Mouse (Mus musculus) hindbrain, postnatal 0 days (tissue): ENCODE measurements around the gene Ccr8. TPM values are rescaled to one million over a fixed set of nuclear protein-coding genes. Genes with fewer than 3 reads are reported as not detected.

Experiments used
- ATAC-seq: fragments of 200-750 bp; cut with Nextera tagmentation; 2 replicates; pipeline ENCODE4 v1.8.0; 2017; ENCODE audit warnings: mild to moderate bottlenecking, moderate TSS enrichment, moderate library complexity
- DNase-seq: peaks from one replicate; pipeline ENCODE4 v3.0.0-alpha.2; 2015; ENCODE audit warnings: low spot score
- H3K27ac ChIP-seq: fragments of 300-500 bp; sonication (generic); 2 replicates; pipeline ENCODE4 v1.5.1; 2014; ENCODE audit warnings: mild to moderate bottlenecking
- H3K27me3 ChIP-seq: fragments of 300-500 bp; sonication (generic); 2 replicates; pipeline ENCODE4 v1.6.1; 2014; ENCODE audit warnings: low read length, mixed read lengths; ENCODE audit not compliant: insufficient read depth
- H3K36me3 ChIP-seq: fragments of 300-500 bp; sonication (generic); 2 replicates; pipeline ENCODE4 v1.6.1; 2014; ENCODE audit warnings: low read length, mixed read lengths; ENCODE audit not compliant: insufficient read depth
- H3K4me1 ChIP-seq: fragments of 300-500 bp; sonication (generic); 2 replicates; pipeline ENCODE4 v1.6.1; 2014; ENCODE audit warnings: antibody characterized with exemption, low read length, mixed read lengths; ENCODE audit not compliant: insufficient read depth
- H3K4me2 ChIP-seq: fragments of 300-500 bp; sonication (generic); 2 replicates; pipeline ENCODE4 v1.6.1; 2014; ENCODE audit warnings: low read depth, mild to moderate bottlenecking, low read length, moderate library complexity, mixed read lengths
- H3K4me3 ChIP-seq: fragments of 300-500 bp; sonication (generic); 2 replicates; pipeline ENCODE4 v1.5.1; 2014; ENCODE audit warnings: low read length
- H3K9ac ChIP-seq: fragments of 300-500 bp; sonication (generic); replicated peaks from 2 replicates; pipeline ENCODE4 v1.6.1; 2014; ENCODE audit warnings: mild to moderate bottlenecking, low read length, moderate library complexity, mixed read lengths
- H3K9me3 ChIP-seq: fragments of 300-500 bp; sonication (generic); 2 replicates; pipeline ENCODE4 v1.6.1; 2016; ENCODE audit warnings: low read length, mixed read lengths
- CTCF ChIP-seq: IDR thresholded peaks from 2 replicates; pipeline ENCODE4 v1.5.1; 2016; ENCODE audit warnings: antibody characterized with exemption, control low read depth, low read depth
- WGBS: fragments of 180-500 bp; shearing (Covaris S2); extraction: QIAGEN DNeasy Blood & Tissue Kit; methylation state at CpG from one replicate; pipeline ENCODE4 v1.1.7; 2014; 5-methylcytosine and 5-hydroxymethylcytosine counted together
- polyA plus RNA-seq: library from polyadenylated mRNA; unstranded; fragments of >200 nt; fragmentation: Nextera tagmentation; extraction: Ambion mirVana; gene quantifications from 2 replicates; pipeline ENCODE4 v1.2.1, GENCODE M21; 2015
- total RNA-seq: library from RNA; depleted of rRNA; stranded (reverse); fragments of >200 nt; gene quantifications from 2 replicates; pipeline ENCODE4 v1.2.3, GENCODE M21; 2014

Ccr8 gene
- total and polyA plus RNA-seq, 2 experiments from 2014 or later: not detected

DNA sequence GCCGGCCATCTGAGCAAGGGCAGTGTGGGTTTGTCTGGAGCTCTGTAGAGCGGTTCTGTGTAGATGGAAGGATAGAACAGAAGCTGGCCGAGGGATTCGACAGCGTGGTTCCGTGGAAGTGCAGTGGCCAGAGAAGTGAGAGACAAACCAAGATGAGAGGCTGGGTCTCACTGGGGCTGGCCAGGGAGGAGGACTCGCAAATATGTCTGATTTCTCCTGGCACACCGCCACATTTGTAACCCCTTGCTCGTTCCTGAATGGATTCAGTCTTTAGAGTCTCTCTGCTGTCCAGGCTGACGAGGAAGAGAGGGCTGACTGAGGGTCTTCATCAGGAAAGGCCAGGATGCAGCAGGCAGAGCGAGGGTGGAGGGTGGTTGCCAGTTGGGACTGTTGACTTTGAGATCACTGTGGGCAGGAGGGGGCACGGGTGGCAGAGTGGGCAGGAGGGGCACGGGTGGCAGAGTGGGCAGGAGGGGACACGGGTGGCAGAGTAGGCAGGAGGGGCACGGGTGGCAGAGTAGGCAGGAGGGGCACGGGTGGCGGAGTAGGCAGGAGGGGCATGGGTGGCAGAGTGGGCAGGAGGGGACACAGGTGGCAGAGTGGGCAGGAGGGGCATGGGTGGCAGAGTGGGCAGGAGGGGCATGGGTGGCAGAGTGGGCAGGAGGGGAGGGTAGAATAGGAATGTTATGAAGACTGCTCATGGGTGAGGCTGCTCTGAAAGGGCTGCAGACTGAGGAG, 22.3 kb downstream of the Ccr8 start:
- Histone ChIP-seq H3K4me2 (no peak overlapping the region), H3K4me3 (no peak overlapping the region), H3K27me3 (no peaks in the 10 kb centered on the region), H3K27ac (no peak overlapping the region), H3K9me3 (no peaks in the 10 kb centered on the region), H3K4me1 (peaks cover 5% of the 10 kb centered on the region; the same call in 1 of the 2 replicates), H3K36me3 (peaks cover 16% of the 10 kb centered on the region), H3K9ac (no peak overlapping the region)
- WGBS: 84% methylated on average over 17 of the region's 17 CpGs
- no peak for ATAC-seq
- no peak for TF ChIP-seq CTCF
- DNase-seq: no peak

DNA sequence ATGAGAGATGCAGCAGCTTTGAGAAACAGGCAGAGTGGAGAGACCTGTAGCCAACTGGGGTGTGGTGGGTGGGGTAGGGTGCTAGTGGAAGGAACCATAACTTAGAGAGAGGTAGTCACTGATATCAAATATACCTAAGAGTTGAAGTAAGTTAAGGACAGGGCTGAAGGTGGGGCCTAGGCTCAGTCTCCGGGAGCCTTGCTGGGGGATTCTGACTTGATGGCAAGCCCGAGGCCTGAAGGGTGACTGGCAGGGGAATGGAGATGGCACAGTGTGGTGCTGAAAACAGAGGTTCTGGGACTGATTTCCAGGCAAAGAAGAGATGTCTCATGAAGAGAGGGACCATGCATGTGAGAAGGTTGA, 22.9 kb downstream of the Ccr8 start:
- Histone ChIP-seq H3K27ac (no peak overlapping the region), H3K4me2 (no peak overlapping the region), H3K27me3 (no peaks in the 10 kb centered on the region), H3K4me1 (peaks cover 5% of the 10 kb centered on the region; the same call in 1 of the 2 replicates), H3K36me3 (peaks cover 21% of the 10 kb centered on the region), H3K4me3 (no peak overlapping the region), H3K9me3 (no peaks in the 10 kb centered on the region), H3K9ac (no peak overlapping the region)
- no peak for ATAC-seq
- no peak for DNase-seq
- 84% methylated on average over 2 of the region's 2 CpGs for WGBS
- TF ChIP-seq CTCF: no peak

- TF ChIP-seq CTCF: no peak
- WGBS: 79% methylated on average over 5 of the region's 5 CpGs
These were observed 23.7 kb downstream of the Ccr8 start for GRCm38 (mm10) chr9:120115580-120115979.

GRCm38 (mm10) chr9:120116184-120116624, 24.3 kb downstream of the Ccr8 start:
- no peak overlapping the region for H3K9ac ChIP-seq
- no peak for ATAC-seq
- 89% methylated on average over 8 of the region's 8 CpGs for WGBS

More at GRCm38 (mm10) chr9:120115580-120115979, 23.7 kb downstream of the Ccr8 start:
- H3K9me3 ChIP-seq: no peaks in the 10 kb centered on the region
- H3K9ac ChIP-seq: no peak overlapping the region
- ATAC-seq (no peak), DNase-seq (no peak)
- H3K36me3 ChIP-seq: peaks cover 29% of the 10 kb centered on the region
- no peak overlapping the region for H3K27ac ChIP-seq
- H3K4me3 ChIP-seq: no peak overlapping the region
- no peaks in the 10 kb centered on the region for H3K27me3 ChIP-seq
- no peak overlapping the region for H3K4me2 ChIP-seq
- peaks cover 5% of the 10 kb centered on the region; the same call in 1 of the 2 replicates for H3K4me1 ChIP-seq

DNA sequence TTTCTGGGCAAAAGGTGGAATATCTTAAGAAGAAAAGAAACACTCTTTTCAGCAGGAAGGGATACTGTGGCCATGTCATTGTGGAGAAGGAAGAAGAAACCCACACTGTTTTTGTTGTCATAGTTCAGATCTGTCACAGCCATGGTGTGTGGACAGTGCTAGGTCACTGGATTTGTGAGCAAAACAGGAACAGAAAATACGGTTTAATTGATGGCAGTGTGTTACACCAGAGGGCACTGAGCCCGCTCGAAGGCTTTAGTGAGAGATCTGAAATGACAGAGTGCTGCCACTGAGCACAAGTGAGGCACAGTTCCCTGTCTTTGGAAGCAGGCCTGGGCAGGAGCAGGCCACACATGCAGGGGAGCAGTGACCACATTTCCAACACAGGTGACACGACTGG, 26.3 kb downstream of the Ccr8 start:
- peaks cover 47% of the 10 kb centered on the region for H3K36me3 ChIP-seq

More at GRCm38 (mm10) chr9:120116184-120116624, 24.3 kb downstream of the Ccr8 start:
- peaks cover 3% of the 10 kb centered on the region; the same call in 1 of the 2 replicates for H3K4me1 ChIP-seq
- no peak overlapping the region for H3K4me3 ChIP-seq
- H3K27me3 ChIP-seq: no peaks in the 10 kb centered on the region
- peaks cover 35% of the 10 kb centered on the region for H3K36me3 ChIP-seq
- no peak overlapping the region for H3K4me2 ChIP-seq
- no peak for TF ChIP-seq CTCF
- H3K27ac ChIP-seq: no peak overlapping the region
- no peaks in the 10 kb centered on the region for H3K9me3 ChIP-seq
- no peak for DNase-seq

DNA sequence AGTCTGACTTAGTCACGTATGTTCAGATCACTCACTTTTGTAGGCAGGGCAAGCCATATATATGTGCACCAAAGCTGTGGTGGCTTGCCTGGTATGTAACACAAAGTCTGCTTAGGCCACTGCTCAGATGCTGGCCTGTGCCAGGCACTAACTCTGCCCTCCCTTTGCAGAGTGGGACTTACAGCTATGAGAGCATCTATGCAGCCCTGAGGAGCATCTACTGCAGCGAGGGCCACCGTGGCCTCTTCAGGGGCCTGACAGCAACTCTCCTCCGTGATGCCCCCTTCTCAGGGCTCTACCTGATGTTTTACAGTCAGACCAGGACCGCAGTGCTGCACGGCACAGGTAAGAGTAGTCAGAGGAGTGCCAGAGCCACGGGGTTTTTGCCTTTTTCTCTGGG, 28.6 kb downstream of the Ccr8 start:
- peaks cover 59% of the 10 kb centered on the region for H3K36me3 ChIP-seq
- H3K4me1 ChIP-seq: no peaks in the 10 kb centered on the region
- no peak overlapping the region for H3K27ac ChIP-seq
- no peak for ATAC-seq
- H3K27me3 ChIP-seq: no peaks in the 10 kb centered on the region
- 94% methylated on average over 7 of the region's 7 CpGs for WGBS
- no peak overlapping the region for H3K9ac ChIP-seq
- TF ChIP-seq CTCF: no peak
- no peak overlapping the region for H3K4me2 ChIP-seq
- no peak for DNase-seq
- H3K9me3 ChIP-seq: no peaks in the 10 kb centered on the region
- no peak overlapping the region for H3K4me3 ChIP-seq

More for the DNA sequence above, 26.3 kb downstream of the Ccr8 start:
- 91% methylated on average over 4 of the region's 4 CpGs for WGBS
- H3K9ac ChIP-seq: no peak overlapping the region
- no peaks in the 10 kb centered on the region for H3K27me3 ChIP-seq
- H3K27ac ChIP-seq: no peak overlapping the region
- H3K4me2 ChIP-seq: no peak overlapping the region
- H3K4me3 ChIP-seq: no peak overlapping the region
- ATAC-seq: no peak
- H3K9me3 ChIP-seq: no peaks in the 10 kb centered on the region
- no peak for DNase-seq
- no peak for TF ChIP-seq CTCF
- H3K4me1 ChIP-seq: no peaks in the 10 kb centered on the region

DNA sequence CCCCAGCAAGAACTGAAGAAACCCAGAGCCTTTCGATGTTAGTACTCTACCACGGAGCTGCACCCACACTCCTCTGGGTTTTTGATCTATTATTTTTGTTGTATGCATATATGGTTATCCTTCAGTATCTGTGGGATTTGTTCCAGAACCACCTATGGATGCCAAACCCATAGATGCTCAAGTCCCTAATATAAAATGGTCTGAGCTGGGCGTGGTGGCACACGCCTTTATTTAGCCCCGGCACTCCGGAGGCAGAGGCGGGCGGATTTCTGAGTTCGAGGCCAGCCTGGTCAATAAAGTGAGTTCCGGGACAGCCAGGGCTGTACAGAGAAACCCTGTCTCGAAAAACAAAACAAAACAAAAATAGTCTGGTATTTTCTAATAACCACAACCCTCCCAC, 35.0 kb downstream of the Ccr8 start:
- Histone ChIP-seq H3K36me3 (peaks cover 46% of the 10 kb centered on the region), H3K9me3 (no peaks in the 10 kb centered on the region), H3K27ac (peak overlapping the region; percentile 74), H3K9ac (peak overlapping the region; percentile 56; the same call in 1 of the 2 replicates), H3K4me3 (peak overlapping the region; percentile 97), H3K4me1 (no peaks in the 10 kb centered on the region), H3K4me2 (peak overlapping the region; percentile 91), H3K27me3 (no peaks in the 10 kb centered on the region)
- TF ChIP-seq CTCF: no peak
- peak; percentile 4; the same call in 1 of the 2 replicates for ATAC-seq
- 68% methylated on average over 11 of the region's 11 CpGs for WGBS
- DNase-seq: no peak
